Mouse (Mus musculus): ENCODE data around the gene Pink1. TPM values are rescaled to one million over a fixed set of nuclear protein-coding genes. Genes with fewer than 3 reads are reported as not detected.
A peak's percentile ranks its signal among the peaks of the same experiment; 100 is the strongest.

The Pink1 gene
- polyA plus RNA-seq, 1 experiment, result 48.1 TPM

DNA sequence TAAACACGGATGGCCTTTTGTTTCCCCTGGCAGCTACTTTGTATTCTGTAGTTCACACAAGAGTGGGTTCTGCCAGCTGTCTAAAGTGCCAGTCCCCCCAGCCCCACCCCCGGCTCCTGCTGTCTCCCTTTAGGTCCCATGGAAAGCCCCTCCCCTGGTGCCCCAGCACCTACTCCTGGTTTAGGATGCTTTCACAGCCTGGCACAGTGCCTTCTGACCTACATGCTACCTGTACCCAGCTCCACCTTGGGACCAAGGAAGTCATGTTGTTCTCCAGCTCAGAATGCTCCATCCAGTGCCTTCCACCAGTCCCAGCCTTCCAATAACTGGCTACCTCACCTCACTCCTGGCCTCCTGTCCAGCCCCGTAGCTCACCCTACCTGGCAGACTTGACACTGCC lies 19.1 kb downstream of the Pink1 start:
- no peak overlapping the region for H3K27ac ChIP-seq (ENCODE audit: control insufficient read depth, insufficient read depth, low read depth, low read length, poor library complexity)
- 79% methylated on average over 3 of the region's 3 CpGs for WGBS
- no peak overlapping the region for H3K4me3 ChIP-seq (replicated peaks; ENCODE audit: control insufficient read depth, low read depth, low read length)
- peaks cover 3% of the 10 kb centered on the region; the same call in 1 of the 2 replicates for H3K4me1 ChIP-seq (ENCODE audit: control insufficient read depth, insufficient read depth, low read length)
- TF ChIP-seq POLR2A (IDR thresholded peaks at IDR 0.05; ENCODE audit: borderline replicate concordance, control insufficient read depth, low read depth, low read length) (no peak), CTCF (IDR thresholded peaks at IDR 0.05; ENCODE audit: control insufficient read depth, insufficient read depth, low read length) (no peak)

DNA sequence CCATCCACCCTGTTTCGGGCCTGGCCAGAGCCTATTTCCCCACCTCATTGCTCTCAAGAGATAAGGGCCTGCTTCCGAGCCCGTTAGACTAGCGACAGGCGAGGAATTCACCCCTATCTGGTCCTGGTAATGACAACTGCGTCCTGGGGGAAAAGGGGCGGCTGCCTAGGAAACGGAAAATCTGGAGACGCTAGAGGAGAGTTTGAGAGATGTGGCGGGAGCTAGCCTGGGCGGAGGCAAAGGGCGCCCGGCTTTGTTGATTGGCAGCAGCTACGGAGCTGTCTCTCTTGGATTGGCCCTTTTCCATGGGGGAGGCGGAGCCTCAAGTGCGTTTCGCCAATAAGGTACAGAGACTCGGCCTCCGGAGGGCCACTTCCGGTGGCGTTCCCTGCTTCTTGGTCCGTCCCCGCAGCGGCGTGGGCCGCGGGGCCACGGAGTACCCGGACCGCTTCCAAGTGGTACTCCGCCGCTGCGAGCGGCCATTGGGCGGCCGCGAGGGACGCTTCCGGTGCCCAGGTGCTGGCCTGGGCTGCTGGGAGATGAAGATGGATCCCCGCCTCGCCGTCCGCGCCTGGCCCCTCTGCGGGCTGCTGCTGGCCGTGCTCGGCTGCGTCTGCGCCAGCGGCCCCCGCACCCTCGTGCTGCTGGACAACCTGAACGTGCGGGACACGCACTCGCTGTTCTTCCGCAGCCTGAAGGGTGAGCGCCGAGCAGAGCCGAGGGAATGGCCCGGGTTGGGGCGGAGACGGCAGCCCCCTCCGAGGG lies 21.6 kb downstream of the Pink1 start, which contains the start of gene Ddost:
Gene Ddost, plus strand, starts transcription at position 391 of the 765 bp plus-strand sequence.
- Histone ChIP-seq H3K4me1 (ENCODE audit: control insufficient read depth, insufficient read depth, low read length) (peaks cover 3% of the 10 kb centered on the region; the same call in 1 of the 2 replicates), H3K27ac (ENCODE audit: control insufficient read depth, insufficient read depth, low read depth, low read length, poor library complexity) (peak within 1 kb of the TSS; percentile 72), H3K4me3 (replicated peaks; ENCODE audit: control insufficient read depth, low read depth, low read length) (peak within 1 kb of the TSS; percentile 93)
- WGBS, result under 1% methylated on average over 64 of the region's 64 CpGs
- TF ChIP-seq POLR2A (IDR thresholded peaks at IDR 0.05; ENCODE audit: borderline replicate concordance, control insufficient read depth, low read depth, low read length) (peak; percentile 66; the same call in 1 of the 2 replicates), CTCF (IDR thresholded peaks at IDR 0.05; ENCODE audit: control insufficient read depth, insufficient read depth, low read length) (no peak)

- 7% methylated on average over 18 of the region's 18 CpGs for WGBS
- TF ChIP-seq POLR2A (IDR thresholded peaks at IDR 0.05; ENCODE audit: borderline replicate concordance, control insufficient read depth, low read depth, low read length), result no peak
- TF ChIP-seq CTCF (IDR thresholded peaks at IDR 0.05; ENCODE audit: control insufficient read depth, insufficient read depth, low read length), result no peak
- peak overlapping the region; percentile 17 for H3K27ac ChIP-seq (ENCODE audit: control insufficient read depth, insufficient read depth, low read depth, low read length, poor library complexity)
- H3K4me1 ChIP-seq (ENCODE audit: control insufficient read depth, insufficient read depth, low read length), result peaks cover 3% of the 10 kb centered on the region; the same call in 1 of the 2 replicates
- H3K4me3 ChIP-seq (replicated peaks; ENCODE audit: control insufficient read depth, low read depth, low read length), result peak overlapping the region; percentile 74
Measured at GRCm38 (mm10) chr4:138303742-138304141, 22.4 kb downstream of the Pink1 start.

- Histone ChIP-seq H3K4me1 (ENCODE audit: control insufficient read depth, insufficient read depth, low read length) (peaks cover 3% of the 10 kb centered on the region; the same call in 1 of the 2 replicates), H3K4me3 (replicated peaks; ENCODE audit: control insufficient read depth, low read depth, low read length) (no peak overlapping the region), H3K27ac (ENCODE audit: control insufficient read depth, insufficient read depth, low read depth, low read length, poor library complexity) (no peak overlapping the region)
- 92% methylated on average over 3 of the region's 3 CpGs for WGBS
- TF ChIP-seq POLR2A (IDR thresholded peaks at IDR 0.05; ENCODE audit: borderline replicate concordance, control insufficient read depth, low read depth, low read length) (no peak), CTCF (IDR thresholded peaks at IDR 0.05; ENCODE audit: control insufficient read depth, insufficient read depth, low read length) (no peak)
Measured at GRCm38 (mm10) chr4:138303011-138303410, 23.1 kb downstream of the Pink1 start.

DNA sequence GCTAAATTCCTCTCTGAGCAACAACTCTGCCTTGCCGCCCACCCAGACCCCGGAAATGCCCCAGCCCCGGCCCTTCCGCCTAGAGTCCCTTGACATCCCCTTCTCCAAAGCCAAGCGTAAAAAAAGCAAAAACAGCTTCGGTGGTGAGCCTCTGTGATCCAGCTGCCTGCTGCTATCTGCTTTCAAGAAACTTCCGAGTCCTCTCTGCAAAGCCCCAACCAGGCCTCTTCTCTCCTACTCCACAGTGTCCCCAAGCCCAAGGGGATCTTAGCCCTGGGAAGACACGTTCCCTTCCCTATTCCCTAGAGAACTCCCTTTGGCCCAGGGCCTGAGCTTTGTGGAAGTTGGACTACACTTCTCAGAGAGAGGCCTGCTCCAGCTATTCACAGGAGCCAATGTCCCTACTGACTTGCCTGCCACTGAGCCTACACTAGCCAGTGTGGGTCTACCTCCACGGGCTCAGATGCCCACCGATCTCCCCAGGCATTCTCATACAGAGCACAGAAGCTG lies 24.8 kb downstream of the Pink1 start:
- Histone ChIP-seq H3K27ac (ENCODE audit: control insufficient read depth, insufficient read depth, low read depth, low read length, poor library complexity) (no peak overlapping the region), H3K4me1 (ENCODE audit: control insufficient read depth, insufficient read depth, low read length) (peaks cover 3% of the 10 kb centered on the region; the same call in 1 of the 2 replicates), H3K4me3 (replicated peaks; ENCODE audit: control insufficient read depth, low read depth, low read length) (no peak overlapping the region)
- TF ChIP-seq CTCF (IDR thresholded peaks at IDR 0.05; ENCODE audit: control insufficient read depth, insufficient read depth, low read length), result no peak
- no peak for TF ChIP-seq POLR2A (IDR thresholded peaks at IDR 0.05; ENCODE audit: borderline replicate concordance, control insufficient read depth, low read depth, low read length)
- WGBS, result 86% methylated on average over 10 of the region's 10 CpGs

DNA sequence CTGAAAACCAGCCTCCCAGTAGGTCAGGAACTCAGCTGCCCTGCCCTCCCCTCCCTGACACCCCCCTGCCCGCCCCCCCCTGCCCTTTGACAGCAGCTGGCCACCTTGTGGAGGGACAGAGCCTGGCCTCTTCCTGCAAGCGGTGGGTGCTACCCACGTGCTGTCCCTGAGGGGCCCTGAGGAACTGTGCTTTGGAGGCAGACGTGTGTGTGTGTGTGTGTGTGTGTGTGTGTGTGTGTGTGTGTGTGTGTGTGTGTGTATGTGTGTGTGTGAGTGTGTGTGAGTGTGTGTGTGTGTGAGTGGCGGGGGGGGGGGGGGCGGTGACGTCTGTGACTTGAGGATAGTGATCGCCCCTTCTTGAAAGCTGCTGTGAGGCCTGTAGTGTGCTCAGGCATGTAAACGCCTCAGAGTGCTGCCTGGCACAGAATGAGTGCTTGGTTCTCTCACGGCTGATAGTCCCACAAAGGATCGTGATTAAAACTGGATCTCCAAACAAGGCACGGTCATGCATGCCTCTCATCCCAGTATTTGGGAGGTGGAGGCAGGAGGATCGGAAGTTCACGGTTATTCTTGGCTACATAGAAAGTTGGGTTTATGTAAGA lies 32.1 kb downstream of the Pink1 start:
- Histone ChIP-seq H3K4me1 (ENCODE audit: control insufficient read depth, insufficient read depth, low read length) (no peaks in the 10 kb centered on the region), H3K4me3 (replicated peaks; ENCODE audit: control insufficient read depth, low read depth, low read length) (no peak overlapping the region), H3K27ac (ENCODE audit: control insufficient read depth, insufficient read depth, low read depth, low read length, poor library complexity) (no peak overlapping the region)
- no peak for TF ChIP-seq CTCF (IDR thresholded peaks at IDR 0.05; ENCODE audit: control insufficient read depth, insufficient read depth, low read length)
- no peak for TF ChIP-seq POLR2A (IDR thresholded peaks at IDR 0.05; ENCODE audit: borderline replicate concordance, control insufficient read depth, low read depth, low read length)
- 75% methylated on average over 11 of the region's 14 CpGs for WGBS

DNA sequence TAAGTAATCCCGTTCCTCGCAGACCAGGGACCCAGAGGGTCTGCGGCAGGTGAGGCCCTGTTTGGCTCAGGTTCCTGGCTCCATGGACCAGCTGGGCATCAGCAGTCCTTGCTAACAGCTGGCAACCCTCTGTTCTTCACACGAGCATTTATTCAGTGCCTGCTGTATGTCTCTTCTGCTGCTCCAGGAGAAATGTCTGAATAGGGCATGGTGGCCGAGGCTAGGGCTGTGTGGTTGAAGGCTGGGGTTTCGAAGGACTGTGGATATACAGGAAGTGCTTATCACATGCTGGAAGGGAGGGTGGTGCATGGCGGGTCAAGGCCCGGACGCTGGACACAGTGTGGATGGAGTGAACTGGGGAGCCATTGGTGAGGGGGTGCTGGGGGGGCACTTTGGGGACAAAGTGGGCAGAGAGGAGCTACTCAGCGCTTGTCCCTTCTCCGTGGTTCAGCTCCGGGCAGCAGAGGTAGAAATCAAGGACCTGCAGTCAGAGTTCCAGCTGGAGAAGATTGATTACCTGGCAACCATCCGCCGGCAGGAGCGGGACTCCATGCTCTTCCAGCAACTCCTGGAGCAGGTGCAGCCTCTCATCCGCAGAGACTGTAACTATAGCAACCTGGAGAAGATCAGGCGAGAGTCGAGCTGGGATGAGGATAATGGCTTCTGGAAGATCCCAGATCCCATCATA lies 32.7 kb downstream of the Pink1 start:
- H3K4me3 ChIP-seq (replicated peaks; ENCODE audit: control insufficient read depth, low read depth, low read length), result no peak overlapping the region
- TF ChIP-seq POLR2A (IDR thresholded peaks at IDR 0.05; ENCODE audit: borderline replicate concordance, control insufficient read depth, low read depth, low read length) (no peak), CTCF (IDR thresholded peaks at IDR 0.05; ENCODE audit: control insufficient read depth, insufficient read depth, low read length) (no peak)
- WGBS, result 77% methylated on average over 18 of the region's 18 CpGs
- no peaks in the 10 kb centered on the region; the same call in 1 of the 2 replicates for H3K4me1 ChIP-seq (ENCODE audit: control insufficient read depth, insufficient read depth, low read length)
- no peak overlapping the region for H3K27ac ChIP-seq (ENCODE audit: control insufficient read depth, insufficient read depth, low read depth, low read length, poor library complexity)

DNA sequence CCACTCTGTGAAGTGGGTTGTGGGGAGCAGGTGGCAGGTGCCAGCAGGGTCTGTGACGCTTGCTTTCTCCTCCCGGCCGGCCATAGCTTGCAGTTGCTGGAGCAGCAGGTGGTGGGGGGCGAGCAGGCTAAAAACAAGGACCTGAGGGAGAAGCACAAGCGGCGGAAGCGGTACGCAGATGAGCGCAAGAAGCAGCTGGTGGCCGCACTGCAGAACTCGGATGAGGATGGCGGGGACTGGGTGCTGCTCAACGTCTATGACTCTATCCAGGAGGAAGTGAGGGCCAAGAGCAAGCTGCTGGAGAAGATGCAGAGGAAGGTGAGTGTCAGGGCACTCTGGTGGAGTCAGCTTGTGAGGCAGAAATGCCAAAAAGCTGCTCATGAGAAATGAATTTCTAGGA lies 34.1 kb downstream of the Pink1 start:
- TF ChIP-seq POLR2A (IDR thresholded peaks at IDR 0.05; ENCODE audit: borderline replicate concordance, control insufficient read depth, low read depth, low read length) (no peak), CTCF (IDR thresholded peaks at IDR 0.05; ENCODE audit: control insufficient read depth, insufficient read depth, low read length) (no peak)
- H3K4me3 ChIP-seq (replicated peaks; ENCODE audit: control insufficient read depth, low read depth, low read length), result no peak overlapping the region
- WGBS, result 87% methylated on average over 13 of the region's 13 CpGs
- no peak overlapping the region for H3K27ac ChIP-seq (ENCODE audit: control insufficient read depth, insufficient read depth, low read depth, low read length, poor library complexity)
- no peaks in the 10 kb centered on the region; the same call in 1 of the 2 replicates for H3K4me1 ChIP-seq (ENCODE audit: control insufficient read depth, insufficient read depth, low read length)

Data from bone marrow, adult 2 months (tissue).